Mouse (Mus musculus) gastrocnemius, postnatal 25 days (tissue): ENCODE results near the gene Nrxn1. TPM values are rescaled to one million over a fixed set of nuclear protein-coding genes. Genes with fewer than 3 reads are reported as not detected.
"Not testable (repeated sequence)": the region's sequence is repeated elsewhere in the genome, so short reads cannot be mapped to it uniquely, and the experiment has no call there.

ENCODE experiments used
- DNase-seq: peaks from one replicate; pipeline ENCODE4 v3.0.0; 2022
- total RNA-seq, 2 experiments: library from RNA; stranded (reverse); gene quantifications; 1 replicate in 1 of 2; 2 replicates in 1 of 2; pipeline ENCODE4 v1.2.3; 2021

The Nrxn1 gene
- total RNA-seq, 2 experiments from 2014 or later, result 0.10 to 0.62 TPM

DNA sequence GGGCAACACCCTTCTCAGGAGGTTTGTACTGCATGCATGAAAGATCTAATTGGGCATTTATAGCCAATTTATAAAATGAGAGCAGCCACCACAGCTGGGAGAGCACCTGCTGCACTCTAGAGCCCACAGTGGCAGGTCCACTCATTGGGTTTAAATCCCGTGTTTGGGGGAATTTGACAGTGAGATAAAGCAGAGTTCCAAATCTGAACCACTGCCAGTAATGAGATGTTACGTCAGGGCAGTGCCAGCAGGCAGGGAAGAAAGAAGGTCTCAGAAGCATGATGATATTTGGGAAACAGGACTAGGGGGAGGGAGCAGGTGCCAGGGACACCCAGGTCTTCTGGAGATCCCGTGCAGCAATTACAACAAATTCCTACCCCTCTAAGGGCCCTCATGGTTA lies 509.7 kb downstream of the Nrxn1 start:
- no peak for DNase-seq

GRCm38 (mm10) chr17:90569877-90570276 lies 523.0 kb downstream of the Nrxn1 start:
- DNase-seq, result no peak

DNA sequence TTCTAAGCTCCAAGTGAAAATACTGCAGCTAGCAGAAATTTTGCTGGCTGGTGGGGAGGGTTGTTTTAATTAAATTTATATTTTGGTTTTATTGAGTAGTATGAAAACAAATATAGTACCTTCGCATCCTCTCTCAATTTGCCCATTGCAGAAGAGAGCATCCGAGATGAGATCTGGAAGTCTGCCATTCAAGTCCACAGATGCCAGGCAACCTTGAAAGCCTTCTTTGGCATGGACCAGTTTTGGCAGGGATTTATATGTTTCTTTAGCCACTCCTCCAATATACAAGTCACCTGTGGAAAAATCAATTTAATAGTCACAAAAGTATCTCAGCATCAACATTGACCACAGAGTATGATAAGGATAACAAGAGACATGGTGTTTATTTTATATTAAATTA lies 527.7 kb downstream of the Nrxn1 start:
- DNase-seq, result no peak

DNA sequence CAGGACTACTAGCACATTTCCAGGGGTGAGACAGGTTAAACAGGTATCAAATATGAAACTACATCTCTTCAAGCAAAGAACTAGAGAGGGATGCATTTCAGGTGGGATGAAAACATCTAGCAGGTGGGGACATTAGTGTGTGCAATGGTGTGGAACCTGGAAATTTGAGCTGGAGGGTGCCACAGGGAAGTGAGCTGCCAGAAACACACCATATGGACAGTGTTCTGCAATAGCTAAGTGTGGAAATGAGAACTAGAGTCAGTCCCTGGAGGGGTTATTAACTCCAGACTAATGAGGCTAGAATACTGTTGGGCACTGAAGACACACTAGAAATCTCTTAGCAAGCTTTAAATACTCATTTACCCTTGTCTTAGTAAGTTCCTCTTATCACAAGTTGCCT lies 536.5 kb downstream of the Nrxn1 start:
- no peak for DNase-seq

DNA sequence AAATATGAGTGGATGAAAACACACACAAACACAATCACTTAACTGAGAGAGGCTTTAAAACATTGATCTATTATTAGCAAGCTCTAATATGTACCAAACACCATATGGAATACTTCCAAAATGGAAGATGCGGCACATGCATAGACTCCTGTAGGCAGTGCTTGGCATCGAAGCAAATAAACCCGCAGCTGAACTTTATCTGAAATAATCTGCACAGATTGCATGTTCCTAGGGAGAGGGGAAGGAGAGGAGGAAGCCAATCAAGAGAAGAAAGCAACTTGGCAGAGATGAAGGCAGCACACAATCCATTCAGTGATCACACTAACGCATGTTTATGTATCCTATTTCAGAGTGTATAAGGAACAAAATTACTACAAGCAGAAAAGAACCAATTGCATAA lies 542.5 kb downstream of the Nrxn1 start:
- DNase-seq, result no peak

DNA sequence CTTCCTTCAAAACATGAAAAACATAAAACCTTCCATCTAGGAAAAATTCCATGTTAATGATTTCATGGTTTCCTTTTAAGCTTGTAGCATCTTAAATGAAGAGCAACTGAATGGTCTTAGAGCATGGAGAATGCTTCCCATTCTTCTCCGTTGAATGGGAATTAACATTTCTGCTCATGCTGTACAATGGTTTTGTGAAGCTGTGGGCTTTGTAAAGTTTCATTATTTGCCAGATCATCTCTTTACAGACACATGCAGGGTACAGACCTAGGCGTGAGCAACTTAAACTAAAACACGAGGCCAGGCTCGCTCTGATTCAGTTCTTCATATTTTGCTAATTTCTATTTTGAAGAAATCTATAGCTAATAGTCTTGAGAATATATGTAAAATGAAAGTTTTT lies 546.1 kb downstream of the Nrxn1 start:
- no peak for DNase-seq

GRCm38 (mm10) chr17:90544639-90545259 lies 548.1 kb downstream of the Nrxn1 start:
- no peak for DNase-seq

DNA sequence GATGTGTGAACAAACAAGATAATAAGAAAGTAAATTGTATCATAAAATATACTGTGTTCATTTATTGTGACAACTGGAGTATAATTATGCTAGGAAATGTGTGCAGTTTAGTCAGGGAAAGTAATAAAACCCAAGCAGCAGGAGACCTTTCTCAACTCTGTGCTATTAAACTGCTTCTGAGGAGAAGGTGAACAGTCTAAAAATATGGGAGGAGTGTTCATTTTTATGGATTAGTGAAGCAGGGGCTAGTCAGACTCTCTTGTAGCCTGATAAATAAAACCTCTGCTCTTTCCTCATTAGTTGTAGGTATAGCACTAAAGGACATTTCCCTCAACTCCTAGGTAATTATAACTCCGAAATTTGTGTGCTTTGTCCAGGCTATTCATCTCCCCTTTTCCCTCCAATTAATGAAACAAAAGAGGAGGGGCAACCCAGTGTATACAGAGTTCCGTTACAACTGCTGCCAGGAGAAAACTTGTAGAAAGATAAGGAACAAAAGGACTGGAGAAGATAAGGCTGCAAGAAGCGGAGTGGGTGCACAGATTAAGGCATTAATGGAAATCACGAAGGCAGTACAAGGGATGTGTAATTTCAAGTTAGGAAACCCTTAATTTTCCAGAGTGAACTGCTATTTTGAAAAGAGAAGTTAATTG lies 548.8 kb downstream of the Nrxn1 start:
- DNase-seq, result no peak

GRCm38 (mm10) chr17:90531443-90531842 lies 561.4 kb downstream of the Nrxn1 start:
- DNase-seq, result no peak

GRCm38 (mm10) chr17:90506026-90506425 lies 586.8 kb downstream of the Nrxn1 start:
- no peak for DNase-seq

- DNase-seq, result not testable (repeated sequence)
Measured at GRCm38 (mm10) chr17:90503999-90504398, 588.9 kb downstream of the Nrxn1 start.

- no peak for DNase-seq
Measured at GRCm38 (mm10) chr17:90501023-90501675, 591.7 kb downstream of the Nrxn1 start.

- no peak for DNase-seq
Measured at GRCm38 (mm10) chr17:90479531-90480250, 613.2 kb downstream of the Nrxn1 start.

GRCm38 (mm10) chr17:90456748-90457147 lies 636.1 kb downstream of the Nrxn1 start:
- DNase-seq, result no peak

DNA sequence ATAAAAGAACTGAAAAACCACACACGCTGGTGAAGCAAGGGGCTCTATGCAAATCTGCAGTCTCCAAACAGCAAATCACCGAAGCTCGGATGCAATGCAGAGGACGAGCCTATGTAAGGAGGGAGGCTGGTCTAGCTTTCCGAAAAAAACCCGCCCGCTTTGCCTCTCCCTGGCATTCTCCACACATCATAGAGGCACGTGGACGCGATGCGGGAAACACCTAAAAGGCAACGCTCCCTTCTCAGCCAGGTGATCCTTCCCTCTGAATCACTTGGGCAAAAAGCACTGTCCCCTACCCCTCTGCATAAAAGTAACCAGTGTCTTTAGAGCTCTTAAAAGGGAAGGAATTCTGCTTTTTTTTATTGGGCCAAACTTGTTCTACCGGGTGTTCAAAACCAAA lies 637.0 kb downstream of the Nrxn1 start:
- no peak for DNase-seq

GRCm38 (mm10) chr17:90455409-90455775 lies 637.5 kb downstream of the Nrxn1 start:
- DNase-seq, result no peak

DNA sequence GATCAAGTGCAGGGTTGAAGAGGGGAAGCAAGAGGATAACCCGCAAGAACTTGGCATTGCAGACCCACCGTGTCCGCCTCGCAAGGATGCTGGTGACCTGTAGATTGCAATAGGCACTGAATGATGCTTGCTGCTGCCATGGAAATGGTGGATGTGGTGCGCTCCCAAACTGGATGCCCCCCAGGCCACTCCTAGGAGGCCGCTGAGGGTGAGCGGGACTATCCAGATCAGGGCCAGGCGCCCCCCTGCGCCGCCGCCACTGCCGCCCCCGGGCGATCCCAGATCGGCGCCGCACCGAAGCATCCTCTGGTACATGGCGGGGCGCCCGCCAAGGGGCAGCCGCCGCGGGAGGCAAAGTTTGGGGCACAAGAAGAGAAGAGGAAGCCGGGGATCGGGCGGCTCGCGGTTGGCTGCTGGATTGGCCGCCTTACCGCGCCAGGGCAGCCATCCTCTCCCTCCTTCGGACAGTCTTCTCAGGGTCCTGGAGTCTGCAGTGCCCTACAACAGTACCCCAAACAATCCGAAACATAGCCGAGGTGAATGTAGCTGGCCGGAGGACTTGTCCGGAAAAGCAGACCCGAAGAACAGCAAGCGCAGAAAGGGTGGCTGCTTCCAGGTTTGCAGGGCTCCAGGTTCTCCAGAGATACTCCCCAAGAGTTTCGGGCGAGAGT lies 638.0 kb downstream of the Nrxn1 start:
- no peak for DNase-seq

- DNase-seq, result no peak
Measured at GRCm38 (mm10) chr17:90454356-90454737, 638.5 kb downstream of the Nrxn1 start.

DNA sequence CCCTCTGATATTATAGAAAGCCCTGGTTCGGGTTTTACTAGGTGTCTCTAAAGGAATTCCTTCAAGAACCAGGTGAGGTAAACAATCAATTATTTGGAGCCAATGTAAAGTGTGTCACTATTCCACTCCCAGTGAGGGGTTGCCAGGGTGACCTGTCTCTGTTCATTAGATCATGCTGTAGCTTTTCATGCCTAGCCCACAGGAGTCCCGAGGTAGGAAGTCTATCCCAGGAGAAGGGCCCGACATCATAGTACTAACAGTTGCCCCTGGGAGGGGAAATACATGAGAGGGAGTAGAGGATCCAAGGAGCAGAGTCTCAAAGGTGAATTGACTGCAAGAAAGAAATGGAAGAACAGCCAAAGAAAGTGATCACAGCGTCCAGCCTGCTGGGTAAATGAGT lies 639.6 kb downstream of the Nrxn1 start:
- DNase-seq, result no peak

- DNase-seq, result no peak
Measured at GRCm38 (mm10) chr17:90452770-90453169, 640.1 kb downstream of the Nrxn1 start.

DNA sequence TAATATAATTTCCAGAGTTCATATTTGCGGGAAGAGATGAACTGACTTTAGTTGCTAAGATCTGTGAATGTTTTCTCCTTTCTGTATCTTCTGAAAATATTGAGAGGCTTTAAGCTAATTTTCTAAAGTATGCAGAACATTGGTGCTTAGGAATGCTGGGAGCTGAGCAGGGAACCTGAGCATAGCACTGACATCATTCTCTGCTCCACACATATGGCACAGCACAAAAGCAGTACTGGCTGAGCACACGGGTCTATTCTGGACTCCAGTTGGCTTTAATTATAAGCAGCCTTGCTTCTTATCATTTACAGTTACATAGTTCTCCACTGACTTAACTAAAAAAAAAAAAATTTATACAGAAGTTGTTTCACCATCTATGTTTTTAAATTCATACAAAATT lies 641.5 kb downstream of the Nrxn1 start:
- no peak for DNase-seq

GRCm38 (mm10) chr17:90443067-90443466 lies 649.8 kb downstream of the Nrxn1 start:
- DNase-seq, result no peak

DNA sequence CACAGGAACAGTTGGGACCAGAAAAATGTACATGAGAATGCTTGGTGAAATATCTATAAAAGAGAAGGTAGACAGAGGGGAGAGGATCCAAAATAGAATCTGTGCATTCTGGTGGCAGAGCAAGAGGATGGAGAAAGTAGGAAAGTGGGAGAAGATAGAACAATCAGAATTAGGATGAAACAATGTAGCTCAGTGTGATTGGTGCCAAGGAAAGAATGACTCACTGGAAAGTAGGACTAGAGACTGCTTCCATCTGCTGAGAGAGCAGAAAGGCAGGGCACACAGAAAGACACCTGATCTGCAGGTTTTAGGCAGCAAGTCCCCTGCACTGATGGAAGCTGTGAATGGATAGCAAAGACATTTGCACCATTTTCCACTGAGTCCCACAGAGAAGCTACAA lies 657.0 kb downstream of the Nrxn1 start:
- DNase-seq, result no peak
